Mouse (Mus musculus): Measurements from ENCODE around the gene Samd8. TPM values are rescaled to one million over a fixed set of nuclear protein-coding genes. Genes with fewer than 3 reads are reported as not detected.

Samd8 gene
- polyA plus RNA-seq (2014; fragmentation: Nextera tagmentation; extraction: Ambion mirVana) = 12.5 and 13.9 TPM in 2 replicates

DNA sequence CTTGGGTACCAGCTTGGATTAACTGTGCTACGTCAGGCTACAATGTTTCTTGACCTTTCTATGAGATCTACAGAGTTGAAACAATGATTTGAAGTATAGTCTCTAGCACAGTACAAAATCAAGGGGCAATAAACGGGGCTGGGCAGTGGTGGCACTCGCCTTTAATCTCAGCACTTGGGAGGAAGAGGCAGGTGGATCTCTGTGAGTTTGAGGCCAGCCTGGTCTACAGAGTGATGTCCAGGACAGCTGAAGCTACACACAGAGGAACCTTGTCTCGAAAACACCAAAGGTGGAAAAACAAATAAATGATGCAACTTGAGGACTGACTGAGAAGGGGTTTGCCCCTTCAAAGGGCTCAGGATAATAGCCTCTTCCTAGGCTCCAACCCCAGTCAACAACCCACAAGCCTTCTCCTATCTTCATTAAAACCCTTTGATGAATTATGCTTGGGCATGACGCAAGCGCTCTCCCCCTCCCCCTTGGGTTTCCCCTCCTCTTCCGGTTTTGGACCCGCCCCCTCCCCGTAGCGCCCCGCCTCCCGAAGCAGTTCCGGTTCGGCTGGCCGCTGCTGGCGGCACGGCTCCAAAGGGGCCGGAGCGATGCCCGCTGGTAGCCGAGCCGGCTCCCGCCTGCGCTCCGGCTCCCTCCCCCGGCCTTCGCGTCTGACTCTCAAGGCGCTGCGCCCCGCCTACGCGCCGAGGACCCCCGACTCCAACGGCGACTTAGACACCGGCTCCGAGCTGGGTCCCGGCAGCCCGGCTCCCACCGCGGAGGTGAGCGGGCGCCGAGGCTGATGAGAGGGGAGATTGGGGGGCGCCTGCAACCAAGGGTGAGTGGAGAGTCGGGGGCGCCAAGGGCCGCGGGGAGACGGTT, at the start of gene Samd8:
TSS of gene Samd8 (plus strand) at position 524 of the 873 bp plus-strand sequence.
- Histone ChIP-seq H3K9me3 (ENCODE audit: control insufficient read depth, low read length) (no peaks in the 10 kb centered on the region), H3K27me3 (ENCODE audit: control insufficient read depth, insufficient read depth, low read length) (no peaks in the 10 kb centered on the region), H3K9ac (ENCODE audit: low read length) (peak within 1 kb of the TSS; percentile 89), H3K4me1 (replicated peaks; ENCODE audit: control insufficient read depth, insufficient read depth, low read length) (no peaks in the 10 kb centered on the region), H3K36me3 (ENCODE audit: control insufficient read depth, insufficient read depth, low read length) (no peaks in the 10 kb centered on the region), H3K27ac (ENCODE audit: low read depth, low read length) (peak within 1 kb of the TSS; percentile 82), H3K4me3 (ENCODE audit: low read depth, low read length) (peak within 1 kb of the TSS; percentile 97), H3K4me2 (ENCODE audit: low read depth, low read length, severe bottlenecking) (peak within 1 kb of the TSS; percentile 72)
- 6% methylated on average over 50 of the region's 52 CpGs for WGBS
- DNase-seq (ENCODE audit: low spot score) = peak; percentile 94
- peak; percentile 85 for ATAC-seq (replicated peaks; ENCODE audit: low FRiP score)

- no peak overlapping the region for H3K4me2 ChIP-seq (ENCODE audit: low read depth, low read length, severe bottlenecking)
- H3K4me3 ChIP-seq (ENCODE audit: low read depth, low read length) = no peak overlapping the region
These were observed 47.6 kb upstream of the Samd8 start for GRCm38 (mm10) chr14:21702691-21703090.

DNA sequence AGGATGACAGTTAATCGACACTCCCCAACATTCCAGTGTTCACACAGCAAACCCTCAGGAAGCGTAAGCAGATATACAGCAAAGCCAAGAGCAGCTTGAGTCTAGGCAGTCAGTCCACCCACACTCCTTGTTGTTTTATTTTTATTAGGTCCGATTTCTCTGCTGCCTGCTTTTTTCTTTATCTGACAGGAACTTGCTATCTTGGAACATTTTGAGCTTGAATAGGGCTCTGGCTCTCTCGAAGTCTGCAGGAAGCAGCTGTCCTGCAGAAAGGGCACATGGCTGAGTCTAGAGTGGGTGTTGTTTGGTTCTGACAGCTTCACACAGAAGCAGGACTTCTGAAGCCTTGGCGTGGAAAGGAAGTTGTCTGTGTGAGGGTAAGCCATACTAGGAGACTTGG, 47.1 kb upstream of the Samd8 start:
- DNase-seq (ENCODE audit: low spot score) = no peak
- Histone ChIP-seq H3K4me3 (ENCODE audit: low read depth, low read length) (no peak overlapping the region), H3K27me3 (ENCODE audit: control insufficient read depth, insufficient read depth, low read length) (no peaks in the 10 kb centered on the region), H3K36me3 (ENCODE audit: control insufficient read depth, insufficient read depth, low read length) (no peaks in the 10 kb centered on the region), H3K9me3 (ENCODE audit: control insufficient read depth, low read length) (no peaks in the 10 kb centered on the region), H3K9ac (ENCODE audit: low read length) (no peak overlapping the region), H3K27ac (ENCODE audit: low read depth, low read length) (no peak overlapping the region), H3K4me2 (ENCODE audit: low read depth, low read length, severe bottlenecking) (no peak overlapping the region), H3K4me1 (replicated peaks; ENCODE audit: control insufficient read depth, insufficient read depth, low read length) (no peaks in the 10 kb centered on the region)
- ATAC-seq (replicated peaks; ENCODE audit: low FRiP score) = no peak
- WGBS = 84% methylated on average over 5 of the region's 5 CpGs

More at GRCm38 (mm10) chr14:21702691-21703090, 47.6 kb upstream of the Samd8 start:
- 81% methylated on average over 8 of the region's 8 CpGs for WGBS
- Histone ChIP-seq H3K27me3 (ENCODE audit: control insufficient read depth, insufficient read depth, low read length) (no peaks in the 10 kb centered on the region), H3K36me3 (ENCODE audit: control insufficient read depth, insufficient read depth, low read length) (no peaks in the 10 kb centered on the region), H3K4me1 (replicated peaks; ENCODE audit: control insufficient read depth, insufficient read depth, low read length) (no peaks in the 10 kb centered on the region), H3K9me3 (ENCODE audit: control insufficient read depth, low read length) (no peaks in the 10 kb centered on the region), H3K9ac (ENCODE audit: low read length) (no peak overlapping the region), H3K27ac (ENCODE audit: low read depth, low read length) (no peak overlapping the region)
- ATAC-seq (replicated peaks; ENCODE audit: low FRiP score) = no peak
- no peak for DNase-seq (ENCODE audit: low spot score)

GRCm38 (mm10) chr14:21705462-21705861, 44.9 kb upstream of the Samd8 start:
- no peak overlapping the region for H3K4me2 ChIP-seq (ENCODE audit: low read depth, low read length, severe bottlenecking)
- DNase-seq (ENCODE audit: low spot score) (no peak), ATAC-seq (replicated peaks; ENCODE audit: low FRiP score) (no peak)
- H3K4me3 ChIP-seq (ENCODE audit: low read depth, low read length) = no peak overlapping the region
- no peak overlapping the region for H3K9ac ChIP-seq (ENCODE audit: low read length)
- no peaks in the 10 kb centered on the region for H3K36me3 ChIP-seq (ENCODE audit: control insufficient read depth, insufficient read depth, low read length)
- no peak overlapping the region for H3K27ac ChIP-seq (ENCODE audit: low read depth, low read length)
- H3K27me3 ChIP-seq (ENCODE audit: control insufficient read depth, insufficient read depth, low read length) = no peaks in the 10 kb centered on the region
- H3K9me3 ChIP-seq (ENCODE audit: control insufficient read depth, low read length) = no peaks in the 10 kb centered on the region
- 88% methylated on average over 2 of the region's 2 CpGs for WGBS
- H3K4me1 ChIP-seq (replicated peaks; ENCODE audit: control insufficient read depth, insufficient read depth, low read length) = no peaks in the 10 kb centered on the region

GRCm38 (mm10) chr14:21706759-21707571, 43.4 kb upstream of the Samd8 start:
- H3K36me3 ChIP-seq (ENCODE audit: control insufficient read depth, insufficient read depth, low read length) = no peaks in the 10 kb centered on the region
- no peak overlapping the region for H3K4me3 ChIP-seq (ENCODE audit: low read depth, low read length)
- ATAC-seq (replicated peaks; ENCODE audit: low FRiP score) (no peak), DNase-seq (ENCODE audit: low spot score) (no peak)
- no peak overlapping the region for H3K27ac ChIP-seq (ENCODE audit: low read depth, low read length)
- no peak overlapping the region for H3K9ac ChIP-seq (ENCODE audit: low read length)
- no peaks in the 10 kb centered on the region for H3K27me3 ChIP-seq (ENCODE audit: control insufficient read depth, insufficient read depth, low read length)
- H3K9me3 ChIP-seq (ENCODE audit: control insufficient read depth, low read length) = no peaks in the 10 kb centered on the region
- H3K4me2 ChIP-seq (ENCODE audit: low read depth, low read length, severe bottlenecking) = no peak overlapping the region
- no peaks in the 10 kb centered on the region for H3K4me1 ChIP-seq (replicated peaks; ENCODE audit: control insufficient read depth, insufficient read depth, low read length)
- WGBS = 59% methylated on average over 12 of the region's 12 CpGs

DNA sequence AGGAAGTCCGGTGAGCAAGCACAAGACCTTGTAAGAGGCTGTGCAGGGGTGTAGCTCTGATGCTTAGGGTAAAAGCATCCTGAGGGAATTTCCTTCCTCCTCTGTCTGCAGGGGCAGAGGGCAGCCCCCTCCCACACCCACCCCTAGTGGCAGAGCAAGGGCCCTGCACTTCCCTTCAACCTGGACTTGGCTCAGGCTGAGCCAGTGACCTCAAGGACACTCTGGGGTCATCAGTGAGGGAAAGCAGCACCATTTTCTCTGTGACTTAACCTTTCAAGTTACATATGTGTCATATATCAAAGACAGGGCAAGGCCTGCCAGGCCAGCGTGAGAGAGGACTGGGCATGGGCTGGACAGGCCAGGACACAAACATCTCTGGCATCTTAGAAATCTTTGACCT, 40.8 kb upstream of the Samd8 start:
- no peak overlapping the region for H3K9ac ChIP-seq (ENCODE audit: low read length)
- H3K4me1 ChIP-seq (replicated peaks; ENCODE audit: control insufficient read depth, insufficient read depth, low read length) = no peaks in the 10 kb centered on the region
- no peak for ATAC-seq (replicated peaks; ENCODE audit: low FRiP score)
- WGBS = 62% methylated on average over 2 of the region's 2 CpGs
- no peak overlapping the region for H3K27ac ChIP-seq (ENCODE audit: low read depth, low read length)
- H3K9me3 ChIP-seq (ENCODE audit: control insufficient read depth, low read length) = no peaks in the 10 kb centered on the region
- H3K4me3 ChIP-seq (ENCODE audit: low read depth, low read length) = no peak overlapping the region
- no peak for DNase-seq (ENCODE audit: low spot score)
- no peaks in the 10 kb centered on the region for H3K27me3 ChIP-seq (ENCODE audit: control insufficient read depth, insufficient read depth, low read length)
- no peaks in the 10 kb centered on the region for H3K36me3 ChIP-seq (ENCODE audit: control insufficient read depth, insufficient read depth, low read length)
- H3K4me2 ChIP-seq (ENCODE audit: low read depth, low read length, severe bottlenecking) = no peak overlapping the region

DNA sequence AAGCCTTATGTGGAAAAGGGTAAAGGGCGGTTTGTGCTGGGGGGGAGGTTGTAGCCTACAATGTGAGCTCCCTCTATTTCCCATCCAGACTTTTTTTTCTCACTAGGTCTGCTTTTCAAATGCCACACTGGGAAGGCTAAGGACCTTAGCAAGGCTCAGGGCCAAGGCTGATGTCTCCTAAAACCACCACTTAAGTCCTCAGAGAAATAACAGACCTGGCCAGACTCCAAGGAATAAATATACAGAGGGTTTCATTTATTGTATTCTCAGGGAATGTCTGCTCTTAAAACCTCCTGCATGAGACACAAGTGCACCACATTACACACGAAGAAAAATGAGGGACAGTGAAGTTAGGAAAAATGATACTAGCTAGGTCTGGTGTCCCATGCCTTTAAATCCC, 39.1 kb upstream of the Samd8 start:
- Histone ChIP-seq H3K27ac (ENCODE audit: low read depth, low read length) (no peak overlapping the region), H3K9me3 (ENCODE audit: control insufficient read depth, low read length) (no peaks in the 10 kb centered on the region), H3K4me1 (replicated peaks; ENCODE audit: control insufficient read depth, insufficient read depth, low read length) (no peaks in the 10 kb centered on the region), H3K36me3 (ENCODE audit: control insufficient read depth, insufficient read depth, low read length) (no peaks in the 10 kb centered on the region), H3K27me3 (ENCODE audit: control insufficient read depth, insufficient read depth, low read length) (no peaks in the 10 kb centered on the region), H3K4me2 (ENCODE audit: low read depth, low read length, severe bottlenecking) (no peak overlapping the region), H3K4me3 (ENCODE audit: low read depth, low read length) (no peak overlapping the region), H3K9ac (ENCODE audit: low read length) (no peak overlapping the region)
- DNase-seq (ENCODE audit: low spot score) (no peak), ATAC-seq (replicated peaks; ENCODE audit: low FRiP score) (no peak)
- 91% methylated on average over 2 of the region's 2 CpGs for WGBS

GRCm38 (mm10) chr14:21714486-21714885, 35.8 kb upstream of the Samd8 start, which contains the start of gene Dupd1:
Gene Dupd1, minus strand, starts transcription at chr14:21714576.
- H3K9me3 ChIP-seq (ENCODE audit: control insufficient read depth, low read length) = no peaks in the 10 kb centered on the region
- no peak within 1 kb of the TSS for H3K4me3 ChIP-seq (ENCODE audit: low read depth, low read length)
- no peaks in the 10 kb centered on the region for H3K4me1 ChIP-seq (replicated peaks; ENCODE audit: control insufficient read depth, insufficient read depth, low read length)
- H3K27ac ChIP-seq (ENCODE audit: low read depth, low read length) = no peak within 1 kb of the TSS
- WGBS = 80% methylated on average over 5 of the region's 5 CpGs
- ATAC-seq (replicated peaks; ENCODE audit: low FRiP score) = no peak
- H3K9ac ChIP-seq (ENCODE audit: low read length) = no peak within 1 kb of the TSS
- H3K4me2 ChIP-seq (ENCODE audit: low read depth, low read length, severe bottlenecking) = no peak within 1 kb of the TSS
- no peaks in the 10 kb centered on the region for H3K36me3 ChIP-seq (ENCODE audit: control insufficient read depth, insufficient read depth, low read length)
- no peaks in the 10 kb centered on the region for H3K27me3 ChIP-seq (ENCODE audit: control insufficient read depth, insufficient read depth, low read length)
- no peak for DNase-seq (ENCODE audit: low spot score)

Data from forebrain, embryonic 11.5 days (tissue).